Mouse (Mus musculus) brain, adult 2 months (tissue): ENCODE results near the gene Olfr1118.
"Not testable (repeated sequence)": the region's sequence is repeated elsewhere in the genome, so short reads cannot be mapped to it uniquely, and the experiment has no call there.

ENCODE experiments used
- DNase-seq: peaks from one replicate; pipeline ENCODE4 v3.0.0; 2011; ENCODE audit warnings: low read depth, low spot score

The Olfr1118 gene

DNA sequence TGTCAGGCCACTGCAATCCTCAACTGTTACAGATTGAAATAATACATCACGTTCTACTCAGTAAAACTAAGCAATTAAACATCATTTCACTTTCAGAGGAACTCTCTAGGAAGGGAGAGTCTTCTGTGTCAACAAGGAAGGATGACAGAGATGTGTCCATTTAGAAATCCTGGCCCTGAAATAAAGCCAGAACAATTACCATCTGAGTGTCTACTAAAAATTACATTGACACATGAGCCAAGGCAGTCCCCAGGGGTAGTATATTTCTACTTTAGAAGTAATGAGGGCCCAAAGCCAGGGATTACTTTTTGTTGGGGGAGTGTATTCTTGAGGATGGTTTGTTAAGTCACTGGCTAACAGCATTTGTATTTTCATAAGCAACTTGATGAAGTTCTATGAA, at the start of gene Olfr1118:
TSS of gene Olfr1118 (plus strand) at position 301 of the 400 bp plus-strand sequence.
- DNase-seq: no peak

DNA sequence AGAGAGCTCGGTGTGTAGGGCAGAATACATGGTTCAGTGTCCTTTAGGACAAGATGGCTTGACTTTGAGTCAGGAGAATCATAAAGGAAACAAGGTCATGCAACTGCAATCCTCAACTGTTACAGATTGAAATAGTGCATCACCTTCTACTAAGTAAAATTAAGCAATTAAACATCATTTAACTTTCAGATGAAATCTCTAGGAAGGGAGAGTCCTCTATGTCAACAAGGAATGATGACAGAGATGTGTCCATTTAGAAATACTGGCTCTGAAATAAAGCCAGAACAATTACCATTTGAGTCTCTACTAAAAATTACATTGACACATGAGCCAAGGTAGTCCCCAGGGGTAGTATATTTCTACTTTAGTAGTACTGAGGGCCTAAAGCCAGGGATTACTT, 40.1 kb upstream of the Olfr1118 start, which contains the start of gene Olfr1116:
TSS of gene Olfr1116 (plus strand) at position 301 of the 400 bp plus-strand sequence.
- DNase-seq: no peak

DNA sequence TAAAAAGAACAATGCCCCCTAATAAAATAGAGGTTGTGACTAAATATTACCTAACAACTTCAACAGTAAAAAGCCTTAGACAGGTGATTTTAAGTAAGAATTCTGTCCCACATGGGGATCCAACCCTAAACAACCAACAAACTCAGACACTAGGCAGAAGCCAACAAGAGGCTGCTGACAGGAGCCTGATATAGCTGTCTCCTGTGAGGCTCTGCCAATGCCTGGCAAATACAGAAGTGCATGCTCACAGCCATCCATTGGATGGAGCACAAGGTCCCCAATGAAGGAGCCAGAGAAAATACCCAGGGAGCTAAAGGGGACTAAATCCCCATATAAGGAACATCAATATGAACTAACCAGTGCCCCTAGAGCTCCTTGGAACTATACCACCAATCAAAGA, 13.4 kb upstream of the Olfr1118 start:
- not testable (repeated sequence) for DNase-seq

DNA sequence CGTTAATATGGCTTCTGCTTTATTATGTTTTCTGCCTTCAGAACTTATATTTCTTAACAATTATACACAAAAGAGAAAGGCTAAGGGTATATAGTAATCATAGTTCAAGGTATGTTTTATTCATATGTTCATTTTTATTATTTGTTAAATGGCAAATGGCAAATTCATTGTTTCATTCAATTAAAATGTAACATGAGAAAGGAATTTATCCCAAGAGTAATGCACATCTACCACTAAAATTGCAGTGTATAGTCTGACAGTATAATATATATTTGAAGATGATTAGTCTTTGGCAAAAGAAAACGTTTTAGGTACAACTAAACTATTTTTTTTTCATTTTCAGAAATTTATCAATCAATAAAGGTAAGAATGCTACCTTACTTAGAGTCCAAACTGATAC, 47.1 kb downstream of the Olfr1118 start, which contains the start of gene Olfr1120:
TSS of gene Olfr1120 (plus strand) at position 301 of the 400 bp plus-strand sequence.
- no peak for DNase-seq

DNA sequence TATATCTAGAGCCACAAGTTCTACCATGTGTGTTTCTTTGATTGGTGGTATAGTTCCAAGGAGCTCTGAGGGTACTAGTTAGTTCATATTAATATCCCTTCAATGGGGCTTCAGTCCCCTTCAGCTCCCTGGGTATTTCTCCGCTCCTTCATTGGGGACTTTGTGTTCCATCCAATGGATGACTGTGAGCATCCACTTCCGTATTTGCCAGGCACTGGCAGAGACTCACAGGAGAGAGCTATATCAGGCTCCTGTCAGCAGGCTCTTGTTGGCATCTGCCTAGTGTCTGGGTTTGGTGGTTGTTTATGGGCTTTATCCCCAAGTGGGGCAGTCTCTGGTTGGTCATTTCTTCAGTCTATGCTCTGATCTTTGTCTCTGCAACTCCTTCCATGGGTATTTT, 52.7 kb downstream of the Olfr1118 start:
- not testable (repeated sequence) for DNase-seq
